Mouse (Mus musculus) stomach, postnatal 0 days (tissue): ENCODE results near the gene Eif4g2. TPM values are rescaled to one million over a fixed set of nuclear protein-coding genes. Genes with fewer than 3 reads are reported as not detected.
A peak's percentile ranks its signal among the peaks of the same experiment; 100 is the strongest.

Experiments used
- ATAC-seq: fragments of 200-750 bp; cut with Nextera tagmentation; 2 replicates; pipeline ENCODE4 v1.8.0; 2017; ENCODE audit not compliant: low FRiP score, low TSS enrichment
- DNase-seq: peaks from one replicate; pipeline ENCODE4 v3.0.0-alpha.2; 2016; ENCODE audit warnings: low spot score
- H3K27ac ChIP-seq: fragments of 300-500 bp; sonication (generic); replicated peaks from 2 replicates; pipeline ENCODE4 v1.5.1; 2014; ENCODE audit warnings: mild to moderate bottlenecking, control low read depth
- H3K27me3 ChIP-seq: fragments of 300-500 bp; sonication (generic); 2 replicates; pipeline ENCODE4 v1.6.1; 2014; ENCODE audit warnings: low read length; ENCODE audit not compliant: control insufficient read depth, insufficient read depth
- H3K36me3 ChIP-seq: fragments of 300-500 bp; sonication (generic); 2 replicates; pipeline ENCODE4 v1.6.1; 2014; ENCODE audit warnings: low read length, mixed read lengths; ENCODE audit not compliant: control insufficient read depth, insufficient read depth
- H3K4me1 ChIP-seq: fragments of 300-500 bp; sonication (generic); replicated peaks from 2 replicates; pipeline ENCODE4 v1.6.1; 2014; ENCODE audit warnings: antibody characterized with exemption; ENCODE audit not compliant: control insufficient read depth, insufficient read depth
- H3K4me2 ChIP-seq: fragments of 300-500 bp; sonication (generic); replicated peaks from 2 replicates; pipeline ENCODE4 v1.6.1; 2014; ENCODE audit warnings: low read depth, mild to moderate bottlenecking, control low read depth, moderate library complexity
- H3K4me3 ChIP-seq: fragments of 300-500 bp; sonication (generic); 2 replicates; pipeline ENCODE4 v1.5.1; 2014; ENCODE audit warnings: low read depth, low read length, control low read depth
- H3K9ac ChIP-seq: fragments of 300-500 bp; sonication (generic); 2 replicates; pipeline ENCODE4 v1.6.1; 2014; ENCODE audit warnings: mild to moderate bottlenecking, low read length, control low read depth, mixed read lengths
- H3K9me3 ChIP-seq: fragments of 300-500 bp; sonication (generic); 2 replicates; pipeline ENCODE4 v1.6.1; 2016; ENCODE audit warnings: low read length; ENCODE audit not compliant: control insufficient read depth
- CTCF ChIP-seq: IDR thresholded peaks from 2 replicates; pipeline ENCODE4 v1.5.1; 2016; ENCODE audit warnings: antibody characterized with exemption, low read depth, mild to moderate bottlenecking, moderate library complexity
- EP300 ChIP-seq: optimal IDR thresholded peaks from 2 replicates; pipeline ENCODE3; 2016; ENCODE audit warnings: antibody characterized with exemption
- WGBS: fragments of 180-500 bp; shearing (Covaris S2); extraction: QIAGEN DNeasy Blood & Tissue Kit; methylation state at CpG from one replicate; pipeline ENCODE4 v1.1.7; 2014; 5-methylcytosine and 5-hydroxymethylcytosine counted together
- polyA plus RNA-seq: library from polyadenylated mRNA; unstranded; fragments of >200 nt; fragmentation: Nextera tagmentation; extraction: Ambion mirVana; gene quantifications from 2 replicates; pipeline ENCODE4 v1.2.1, GENCODE M21; 2015

Eif4g2 gene
- polyA plus RNA-seq, 1 experiment from 2014 or later, result 295 TPM

GRCm38 (mm10) chr7:111085153-111085552 is 2.3 kb upstream of the Eif4g2 start:
- TF ChIP-seq CTCF (no peak), EP300 (no peak)
- Histone ChIP-seq H3K27ac (no peak overlapping the region), H3K36me3 (0 out of 2 replicates have a peak, but pooled peaks cover 6% of the 10 kb centered on the region), H3K4me3 (no peak overlapping the region), H3K9ac (no peak overlapping the region), H3K27me3 (no peaks in the 10 kb centered on the region), H3K4me1 (0 out of 2 replicates have a peak, but pooled peaks cover 3% of the 10 kb centered on the region), H3K4me2 (no peak overlapping the region), H3K9me3 (no peaks in the 10 kb centered on the region)
- ATAC-seq, result no peak
- no peak for DNase-seq

- ATAC-seq (no peak), DNase-seq (no peak)
- no peak for TF ChIP-seq EP300
- TF ChIP-seq CTCF, result no peak
- no peak overlapping the region for H3K27ac ChIP-seq
- no peak overlapping the region for H3K4me3 ChIP-seq
- H3K4me1 ChIP-seq, result 0 out of 2 replicates have a peak, but pooled peaks cover 3% of the 10 kb centered on the region
- H3K27me3 ChIP-seq, result no peaks in the 10 kb centered on the region
- 62% methylated on average over 2 of the region's 2 CpGs for WGBS
- H3K9me3 ChIP-seq, result no peaks in the 10 kb centered on the region
- no peak overlapping the region for H3K9ac ChIP-seq
- H3K4me2 ChIP-seq, result no peak overlapping the region
- H3K36me3 ChIP-seq, result peaks cover 8% of the 10 kb centered on the region; the same call in 1 of the 2 replicates
Measured at GRCm38 (mm10) chr7:111084443-111084842, 1.6 kb upstream of the Eif4g2 start.

- no peak for ATAC-seq
- Histone ChIP-seq H3K9me3 (no peaks in the 10 kb centered on the region), H3K27ac (peak overlapping the region; percentile 100), H3K9ac (peak overlapping the region; percentile 80), H3K4me1 (0 out of 2 replicates have a peak, but pooled peaks cover 3% of the 10 kb centered on the region), H3K4me3 (peak overlapping the region; percentile 99), H3K27me3 (no peaks in the 10 kb centered on the region), H3K4me2 (peak overlapping the region; percentile 62), H3K36me3 (peaks cover 10% of the 10 kb centered on the region; the same call in 1 of the 2 replicates)
- 9% methylated on average over 4 of the region's 4 CpGs for WGBS
- DNase-seq, result no peak
- TF ChIP-seq CTCF (no peak), EP300 (no peak)
Measured at GRCm38 (mm10) chr7:111083733-111084120, 897 bp upstream of the Eif4g2 start.

GRCm38 (mm10) chr7:111082043-111082821 is 598 bp downstream of the Eif4g2 start:
- WGBS, result under 1% methylated on average over 82 of the region's 83 CpGs
- TF ChIP-seq EP300, result peak; percentile 75
- TF ChIP-seq CTCF, result peak; percentile 40; the same call in 1 of the 2 replicates
- H3K27ac ChIP-seq, result peak overlapping the region; percentile 100
- 0 out of 2 replicates have a peak, but pooled peaks cover 3% of the 10 kb centered on the region for H3K4me1 ChIP-seq
- no peaks in the 10 kb centered on the region for H3K27me3 ChIP-seq
- peak overlapping the region; percentile 70 for H3K4me2 ChIP-seq
- H3K9me3 ChIP-seq, result no peaks in the 10 kb centered on the region
- peak; percentile 80 for ATAC-seq
- DNase-seq, result peak; percentile 90
- H3K36me3 ChIP-seq, result peaks cover 18% of the 10 kb centered on the region
- H3K4me3 ChIP-seq, result peak overlapping the region; percentile 99
- peak overlapping the region; percentile 100 for H3K9ac ChIP-seq

GRCm38 (mm10) chr7:111080876-111081275 is 2.0 kb downstream of the Eif4g2 start:
- no peak for TF ChIP-seq CTCF
- no peak for TF ChIP-seq EP300
- no peak for ATAC-seq
- peak overlapping the region; percentile 70 for H3K4me2 ChIP-seq
- H3K27ac ChIP-seq, result no peak overlapping the region
- peak overlapping the region; percentile 100; the same call in 1 of the 2 replicates for H3K9ac ChIP-seq
- no peak for DNase-seq
- H3K4me3 ChIP-seq, result peak overlapping the region; percentile 99
- H3K9me3 ChIP-seq, result no peaks in the 10 kb centered on the region
- peaks cover 26% of the 10 kb centered on the region for H3K36me3 ChIP-seq
- 49% methylated on average over 3 of the region's 3 CpGs for whole genome bisulfite sequencing
- H3K4me1 ChIP-seq, result 0 out of 2 replicates have a peak, but pooled peaks cover 3% of the 10 kb centered on the region
- no peaks in the 10 kb centered on the region for H3K27me3 ChIP-seq

- WGBS, result 80% methylated on average over 8 of the region's 8 CpGs
- no peaks in the 10 kb centered on the region for H3K9me3 ChIP-seq
- TF ChIP-seq CTCF (no peak), EP300 (no peak)
- no peak overlapping the region for H3K9ac ChIP-seq
- H3K27ac ChIP-seq, result no peak overlapping the region
- 0 out of 2 replicates have a peak, but pooled peaks cover 3% of the 10 kb centered on the region for H3K4me1 ChIP-seq
- H3K4me2 ChIP-seq, result no peak overlapping the region; the same call in 1 of the 2 replicates
- no peaks in the 10 kb centered on the region for H3K27me3 ChIP-seq
- H3K4me3 ChIP-seq, result no peak overlapping the region
- ATAC-seq (no peak), DNase-seq (no peak)
- H3K36me3 ChIP-seq, result peaks cover 30% of the 10 kb centered on the region
Measured at GRCm38 (mm10) chr7:111080026-111080425, 2.8 kb downstream of the Eif4g2 start.
